Mouse (Mus musculus): ENCODE measurements around the gene Sppl2a.
"Not testable (repeated sequence)": the region's sequence is repeated elsewhere in the genome, so short reads cannot be mapped to it uniquely, and the experiment has no call there.

Gene Sppl2a

DNA sequence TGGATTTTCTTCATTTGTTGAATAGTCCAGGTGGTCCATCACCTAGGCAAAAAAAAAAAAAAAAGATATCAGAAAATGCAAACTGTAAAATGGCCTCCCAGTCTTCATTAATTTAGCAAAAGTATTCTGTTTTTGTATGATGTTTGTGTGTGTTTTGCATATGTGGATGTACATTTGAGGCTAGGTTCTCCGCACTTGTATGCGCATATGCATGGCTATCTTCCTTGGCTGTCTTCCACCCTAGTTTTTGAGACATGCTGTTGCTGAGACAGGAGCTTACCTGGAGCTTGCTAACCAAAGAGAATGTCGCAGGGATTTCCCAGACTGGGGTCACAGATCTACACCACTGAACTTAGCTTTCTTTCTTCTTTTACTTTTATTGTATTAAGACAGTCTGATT lies 38.8 kb downstream of the Sppl2a start:
- no peak for DNase-seq (ENCODE audit: low read depth, low spot score)

DNA sequence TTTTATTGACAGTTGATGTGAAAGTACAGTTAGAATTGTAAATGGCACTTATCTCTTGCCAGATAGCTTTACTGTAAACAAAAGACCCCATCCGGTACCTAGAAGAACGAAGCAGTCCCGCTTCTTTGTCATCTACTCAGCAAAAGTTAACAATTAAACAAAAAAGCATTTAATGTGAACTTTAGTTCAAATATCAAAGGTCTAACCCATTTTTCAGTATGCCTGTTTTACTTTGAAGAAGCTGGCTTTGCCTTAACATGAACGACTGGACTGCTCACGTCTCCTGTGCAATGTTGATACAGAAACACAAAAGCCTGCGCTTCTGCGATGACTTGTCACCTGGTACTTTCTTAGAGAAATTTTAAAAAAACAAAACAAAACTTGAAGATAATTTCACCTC lies 40.7 kb downstream of the Sppl2a start:
- DNase-seq (ENCODE audit: low read depth, low spot score): no peak

DNA sequence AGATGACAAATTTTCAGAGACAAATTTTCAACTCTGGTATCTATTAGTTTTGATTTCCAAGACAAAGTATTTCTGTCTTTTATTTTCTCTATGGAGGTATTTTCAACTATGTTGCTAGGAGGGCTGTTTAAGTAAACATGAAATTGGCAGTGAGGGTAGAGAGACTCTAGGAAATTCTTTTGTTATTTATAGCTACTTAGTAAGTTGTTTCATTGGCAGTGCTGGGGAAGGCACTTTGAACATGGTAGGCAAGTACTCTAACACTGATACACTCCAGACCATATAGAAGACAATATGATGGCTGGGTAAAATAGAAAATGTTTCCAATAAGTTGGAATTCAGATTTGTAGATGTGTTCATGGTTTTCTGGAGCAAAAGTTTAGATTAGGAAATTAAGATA lies 41.3 kb downstream of the Sppl2a start:
- DNase-seq (ENCODE audit: low read depth, low spot score): no peak

DNA sequence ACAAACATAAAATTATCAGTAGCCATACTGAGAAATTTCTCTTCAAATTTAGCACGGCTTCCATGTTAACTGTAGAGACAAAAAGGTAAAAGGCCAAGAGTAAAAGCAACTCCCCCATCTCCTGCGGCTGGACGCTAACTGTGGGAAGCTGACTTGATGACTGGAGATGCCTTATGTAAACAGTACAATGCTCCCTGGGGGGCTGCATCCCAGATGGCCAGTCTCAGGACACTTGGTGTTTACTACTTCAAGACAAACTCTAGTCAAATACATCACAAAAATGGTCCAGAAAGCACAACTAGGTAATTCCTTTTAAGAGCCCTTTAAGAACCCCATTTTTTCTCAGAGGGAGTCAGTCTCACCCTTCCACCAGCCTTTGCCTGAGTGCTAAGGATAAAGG lies 45.9 kb downstream of the Sppl2a start:
- no peak for DNase-seq (ENCODE audit: low read depth, low spot score)

DNA sequence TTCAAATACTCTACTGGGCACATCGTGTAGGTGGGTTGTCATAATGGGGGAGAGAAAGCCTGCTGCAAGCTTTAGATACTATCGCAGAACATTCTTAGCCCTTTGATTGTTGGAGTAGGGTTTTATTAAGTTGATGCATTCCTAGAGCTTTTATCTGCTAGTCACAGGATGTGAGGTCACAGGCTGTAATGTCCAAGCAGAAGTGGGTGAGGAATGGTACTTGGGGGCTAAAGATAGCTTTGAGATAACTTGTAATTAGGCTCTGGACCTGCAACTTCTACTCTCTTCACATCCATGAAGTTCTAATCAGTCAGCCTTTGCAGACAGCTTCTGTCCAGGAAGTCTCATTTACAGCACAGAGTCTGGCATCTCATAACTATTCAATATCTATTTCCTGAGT lies 47.2 kb downstream of the Sppl2a start:
- no peak for DNase-seq (ENCODE audit: low read depth, low spot score)

DNA sequence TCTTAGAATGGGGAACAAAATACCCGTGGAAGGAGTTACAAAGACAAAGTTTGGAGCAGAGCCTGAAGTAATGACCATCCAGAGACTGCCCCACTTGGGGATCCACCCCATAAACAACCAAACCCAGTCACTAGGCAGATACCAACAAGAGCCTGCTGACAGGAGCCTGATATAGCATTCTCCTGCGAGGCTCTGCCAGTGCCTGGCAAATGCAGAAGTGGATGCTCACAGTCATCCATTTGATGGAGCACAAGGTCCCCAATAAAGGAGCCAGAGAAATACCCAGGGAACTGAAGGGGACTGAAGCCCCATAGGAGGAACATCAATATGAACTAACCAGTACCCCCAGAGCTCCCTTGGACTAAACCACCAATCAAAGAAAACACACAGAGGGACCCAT lies 50.3 kb downstream of the Sppl2a start:
- not testable (repeated sequence) for DNase-seq (ENCODE audit: low read depth, low spot score)

DNA sequence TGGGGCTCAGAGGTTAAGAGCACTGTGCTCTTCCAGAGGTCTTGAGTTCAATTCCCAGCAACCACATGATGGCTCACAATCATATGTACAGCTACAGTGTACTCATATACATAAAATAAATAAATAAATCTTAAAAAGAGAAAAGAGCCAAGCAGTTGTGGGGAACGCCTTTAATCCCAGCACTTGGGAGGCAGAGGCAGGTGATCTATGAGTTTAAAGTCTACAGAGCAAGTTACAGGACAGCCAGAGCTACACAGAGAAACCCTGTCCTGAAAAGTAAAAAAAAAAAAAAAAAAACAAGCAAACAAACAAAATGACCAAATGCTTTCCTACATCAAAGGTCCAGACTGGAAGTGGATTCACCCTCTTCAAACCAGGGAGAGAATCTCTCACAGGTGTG lies 55.0 kb downstream of the Sppl2a start:
- no peak for DNase-seq (ENCODE audit: low read depth, low spot score)

DNA sequence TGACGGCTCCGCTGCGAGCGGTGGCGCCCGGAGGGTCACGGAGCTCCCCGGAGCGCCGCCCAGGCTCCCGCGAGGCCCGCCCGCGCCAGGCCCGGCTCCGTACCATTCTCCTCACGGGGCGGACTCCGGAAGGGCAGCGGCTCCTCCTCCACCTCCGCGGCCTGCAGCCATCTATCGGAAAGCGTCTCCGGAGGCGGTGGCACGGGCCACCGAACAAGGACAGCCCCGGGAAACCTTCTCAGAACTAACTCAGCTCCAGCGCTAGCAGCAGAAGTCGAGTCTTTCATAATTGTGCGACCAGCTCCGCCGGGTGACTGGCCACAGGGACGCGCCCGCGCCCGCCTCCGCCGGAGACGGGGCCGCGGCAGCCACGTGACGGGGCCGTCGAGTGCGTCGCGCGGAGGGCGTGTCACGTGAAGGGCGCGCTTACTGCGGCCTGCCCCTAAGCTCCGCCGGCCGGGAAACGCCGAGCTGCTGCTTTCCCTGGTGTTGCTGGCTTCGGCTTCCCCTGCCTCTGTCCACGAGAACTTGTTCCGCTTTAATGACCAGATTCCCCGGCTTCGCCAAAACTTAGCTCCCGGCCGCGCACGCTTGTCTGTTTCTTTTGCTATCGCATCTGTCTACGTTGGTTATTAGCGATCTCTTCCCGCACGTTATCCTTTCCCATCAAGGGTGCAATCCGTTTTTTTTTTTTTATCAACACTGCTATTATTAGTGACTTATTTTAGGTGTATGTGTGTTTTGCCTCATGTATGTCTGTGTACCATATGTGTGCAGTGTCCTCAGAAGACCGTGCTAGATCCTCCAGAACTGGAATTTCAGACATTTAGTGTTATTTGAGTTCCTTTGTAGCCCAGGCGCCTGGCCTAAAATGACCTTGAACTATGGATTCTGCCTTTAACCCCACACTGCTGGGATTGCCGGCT lies 56.9 kb downstream of the Sppl2a start, which contains the start of gene Trpm7:
Gene Trpm7, minus strand, starts transcription at position 360 of the 926 bp plus-strand sequence.
- DNase-seq (ENCODE audit: low read depth, low spot score): peak; percentile 94

DNA sequence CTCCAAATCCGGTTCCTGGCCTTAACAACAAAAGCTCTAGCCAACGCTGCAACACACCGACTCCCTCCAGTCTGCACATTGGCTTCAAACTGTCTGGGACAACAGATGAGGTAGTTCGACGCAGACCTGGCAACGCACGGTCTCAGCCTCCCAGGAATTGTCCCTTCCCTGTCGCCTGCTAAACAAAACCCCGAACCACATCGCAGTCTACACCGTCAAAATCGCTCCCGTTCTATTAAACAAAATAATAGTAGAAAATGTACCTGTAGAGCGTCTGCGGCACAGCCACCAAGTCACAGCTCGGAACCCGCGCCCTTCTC lies 57.6 kb downstream of the Sppl2a start:
- no peak for DNase-seq (ENCODE audit: low read depth, low spot score)

DNA sequence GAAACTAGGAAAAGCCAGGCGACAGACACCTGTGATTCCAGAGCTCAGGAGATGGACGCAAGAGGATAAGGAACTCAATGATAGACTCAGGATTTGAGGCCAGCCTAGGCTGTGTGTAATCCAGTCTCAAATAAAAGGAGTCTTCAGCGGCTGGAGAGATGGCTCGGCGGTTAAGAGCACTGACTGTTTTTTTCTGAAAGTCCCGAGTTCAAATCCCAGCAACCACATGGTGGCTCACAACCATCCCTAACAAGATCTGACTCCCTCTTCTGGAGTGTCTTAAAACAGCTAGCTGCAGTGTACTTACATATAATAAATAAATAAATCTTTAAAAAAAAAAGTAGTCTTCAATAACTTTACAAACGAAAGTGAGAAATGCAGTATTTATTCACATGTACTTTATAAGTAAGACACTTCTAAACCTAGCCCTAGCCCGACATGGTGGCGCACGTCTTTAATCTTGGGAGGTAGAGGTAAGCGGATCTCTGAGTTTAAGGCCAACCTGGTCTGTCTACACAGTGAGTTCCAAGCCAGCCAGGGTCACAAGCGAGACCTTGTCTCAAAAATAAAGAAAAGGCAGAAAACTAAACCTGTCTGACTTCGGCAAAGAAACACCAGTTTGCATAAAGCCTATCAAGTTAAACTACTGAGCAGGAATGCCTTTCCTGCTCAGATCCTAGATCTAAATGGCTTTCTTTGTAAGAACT lies 58.1 kb downstream of the Sppl2a start:
- DNase-seq (ENCODE audit: low read depth, low spot score): no peak

DNA sequence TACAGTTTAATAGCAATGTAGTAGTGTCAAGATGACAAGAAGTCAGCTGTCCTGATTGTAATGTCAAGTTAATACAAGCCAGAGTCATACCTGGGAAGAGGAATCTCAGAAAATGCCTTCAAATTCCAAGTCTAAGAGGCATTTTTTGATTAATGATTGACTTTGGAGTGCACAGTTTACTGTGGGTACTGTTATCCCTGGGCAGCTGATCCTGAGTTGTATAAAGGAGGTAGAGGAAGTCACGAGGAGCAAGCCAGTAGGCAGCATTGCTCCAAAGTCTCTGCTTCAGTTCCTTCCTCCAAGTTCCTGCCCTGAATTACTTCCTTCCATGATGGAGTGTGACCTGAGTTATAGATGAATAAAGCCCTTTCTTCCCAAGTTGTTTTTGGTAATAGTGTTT lies 66.7 kb downstream of the Sppl2a start:
- DNase-seq (ENCODE audit: low read depth, low spot score): no peak

DNA sequence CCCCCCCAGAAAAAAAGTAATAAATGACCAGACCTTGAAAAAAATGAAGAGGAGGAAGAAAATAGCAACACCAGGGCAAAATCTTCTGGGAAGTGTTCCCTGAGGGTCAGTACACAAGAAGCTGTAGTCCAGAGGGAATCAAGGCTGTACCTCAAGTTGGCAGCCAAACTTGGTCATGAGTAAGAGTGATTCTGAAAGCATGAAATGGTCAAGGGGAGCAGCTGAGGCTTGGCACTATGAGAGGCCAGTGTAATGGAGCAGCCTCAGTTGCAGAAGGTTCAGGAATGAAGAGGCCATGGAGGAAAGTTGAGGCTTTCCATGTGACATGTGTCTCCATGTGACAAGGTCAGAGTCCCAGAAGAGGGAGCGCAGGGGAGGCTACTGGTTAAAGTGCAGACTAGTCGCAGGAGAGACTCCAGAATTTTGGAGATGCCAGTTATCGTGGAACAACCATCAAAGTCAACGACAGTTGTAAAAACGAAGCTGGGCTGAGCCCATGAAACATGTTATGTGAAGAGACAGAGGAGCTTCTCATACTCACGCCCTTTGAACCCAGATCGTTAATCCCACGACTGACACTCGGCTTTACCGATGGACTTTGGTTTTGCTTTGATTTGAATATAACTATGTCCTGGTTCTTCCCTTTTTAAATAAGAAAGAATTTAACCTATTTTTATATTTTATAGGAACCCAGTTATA lies 67.4 kb downstream of the Sppl2a start:
- no peak for DNase-seq (ENCODE audit: low read depth, low spot score)

DNA sequence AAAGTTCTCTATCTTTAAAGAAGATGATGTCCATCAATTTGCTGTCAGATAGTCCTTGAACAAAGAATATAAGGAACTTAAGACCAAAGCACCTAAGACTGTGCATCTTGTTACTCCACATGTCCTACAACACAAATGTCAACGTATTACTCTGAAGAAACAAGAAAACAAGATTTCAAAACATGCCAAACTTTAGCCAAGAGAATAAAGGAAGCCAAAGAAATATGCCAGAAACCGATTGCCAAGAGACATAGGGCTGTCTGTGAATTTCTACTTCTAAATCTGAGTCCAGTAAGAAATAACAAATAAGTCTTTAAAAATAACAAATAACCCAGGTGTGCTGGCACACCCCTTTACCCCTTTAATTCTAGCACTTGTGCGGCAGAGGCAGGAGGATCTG lies 68.0 kb downstream of the Sppl2a start:
- DNase-seq (ENCODE audit: low read depth, low spot score): no peak

DNA sequence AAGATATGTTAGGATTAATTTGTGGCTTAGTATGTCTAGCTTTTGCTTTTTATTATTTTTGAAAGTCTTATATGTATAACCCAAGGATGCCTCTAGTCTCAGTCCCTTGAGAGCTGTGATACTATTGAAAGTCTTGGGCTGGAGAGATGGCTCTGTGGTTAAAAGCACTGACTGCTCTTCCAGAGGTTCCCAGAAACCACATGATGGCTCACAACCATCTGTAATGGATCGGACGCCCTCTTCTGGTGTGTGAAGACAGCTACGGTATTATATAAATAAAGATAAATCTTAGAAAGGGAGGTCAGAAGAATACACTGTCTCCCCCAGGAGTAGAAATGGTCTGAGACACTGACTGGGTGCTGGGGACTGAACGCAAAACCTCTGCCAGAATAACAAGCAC lies 88.3 kb downstream of the Sppl2a start:
- no peak for DNase-seq (ENCODE audit: low read depth, low spot score)

Measured in CD4-positive helper T cell, adult 2 months (primary cell).